Mouse (Mus musculus): ENCODE measurements at regions not wholly inside any gene's neighbourhood (a gene's known extent, or its start where the extent isn't known, plus 50 kb on each side); places are given as distances from the start of the nearest gene placed in this dataset.
A peak's percentile ranks its signal among the peaks of the same experiment; 100 is the strongest.

- H3K9ac ChIP-seq (ENCODE audit: low read depth, low read length), result no peak overlapping the region
- WGBS, result under 1% methylated on average over 12 of the region's 12 CpGs
- peak; percentile 80 for ATAC-seq (ENCODE audit: low read depth)
Observed at GRCm38 (mm10) chr16:29734738-29735250, 155.7 kb downstream of the Opa1 start.

GRCm38 (mm10) chr16:29735371-29736008 lies 156.4 kb downstream of the Opa1 start:
- Histone ChIP-seq H3K27me3 (replicated peaks; ENCODE audit: control insufficient read depth, insufficient read depth, low read length) (0 out of 2 replicates have a peak, but pooled peaks cover 10% of the 10 kb centered on the region), H3K9me3 (ENCODE audit: control insufficient read depth, low read length) (no peaks in the 10 kb centered on the region), H3K4me1 (ENCODE audit: control insufficient read depth, insufficient read depth, low read length) (peaks cover 25% of the 10 kb centered on the region), H3K9ac (ENCODE audit: low read depth, low read length) (no peak overlapping the region), H3K4me3 (ENCODE audit: low read depth, low read length) (no peak overlapping the region), H3K4me2 (ENCODE audit: low read depth, low read length) (peak overlapping the region; percentile 44), H3K36me3 (ENCODE audit: control insufficient read depth, insufficient read depth, low read length) (no peaks in the 10 kb centered on the region), H3K27ac (replicated peaks; ENCODE audit: low read depth, low read length) (peak overlapping the region; percentile 65)
- WGBS, result 4% methylated on average over 12 of the region's 12 CpGs
- ATAC-seq (ENCODE audit: low read depth) (peak; percentile 32; the same call in 1 of the 2 replicates), DNase-seq (ENCODE audit: low spot score) (peak; percentile 56)

More at GRCm38 (mm10) chr16:29734738-29735250, 155.7 kb downstream of the Opa1 start:
- peaks cover 32% of the 10 kb centered on the region for H3K4me1 ChIP-seq (ENCODE audit: control insufficient read depth, insufficient read depth, low read length)
- peak overlapping the region; percentile 44 for H3K4me2 ChIP-seq (ENCODE audit: low read depth, low read length)
- DNase-seq (ENCODE audit: low spot score), result peak; percentile 95
- H3K9me3 ChIP-seq (ENCODE audit: control insufficient read depth, low read length), result no peaks in the 10 kb centered on the region
- H3K36me3 ChIP-seq (ENCODE audit: control insufficient read depth, insufficient read depth, low read length), result no peaks in the 10 kb centered on the region
- no peak overlapping the region for H3K4me3 ChIP-seq (ENCODE audit: low read depth, low read length)
- peak overlapping the region; percentile 65 for H3K27ac ChIP-seq (replicated peaks; ENCODE audit: low read depth, low read length)
- 0 out of 2 replicates have a peak, but pooled peaks cover 10% of the 10 kb centered on the region for H3K27me3 ChIP-seq (replicated peaks; ENCODE audit: control insufficient read depth, insufficient read depth, low read length)

- Histone ChIP-seq H3K4me3 (ENCODE audit: low read depth, low read length) (no peak overlapping the region), H3K4me2 (ENCODE audit: low read depth, low read length) (no peak overlapping the region), H3K9me3 (ENCODE audit: control insufficient read depth, low read length) (no peaks in the 10 kb centered on the region), H3K27ac (replicated peaks; ENCODE audit: low read depth, low read length) (0 out of 2 replicates have a peak overlapping the region, but pooled peaks have one; percentile 36), H3K4me1 (ENCODE audit: control insufficient read depth, insufficient read depth, low read length) (peaks cover 25% of the 10 kb centered on the region), H3K9ac (ENCODE audit: low read depth, low read length) (no peak overlapping the region), H3K27me3 (replicated peaks; ENCODE audit: control insufficient read depth, insufficient read depth, low read length) (0 out of 2 replicates have a peak, but pooled peaks cover 5% of the 10 kb centered on the region), H3K36me3 (ENCODE audit: control insufficient read depth, insufficient read depth, low read length) (no peaks in the 10 kb centered on the region)
- ATAC-seq (ENCODE audit: low read depth) (no peak), DNase-seq (ENCODE audit: low spot score) (no peak)
- WGBS, result 43% methylated on average over 9 of the region's 9 CpGs
Observed at GRCm38 (mm10) chr16:29736211-29736610, 157.1 kb downstream of the Opa1 start.

- WGBS, result 90% methylated on average over 9 of the region's 9 CpGs
Observed at GRCm38 (mm10) chr16:29738075-29738474, 158.9 kb downstream of the Opa1 start.

GRCm38 (mm10) chr16:29742497-29743230 lies 163.5 kb downstream of the Opa1 start:
- no peaks in the 10 kb centered on the region for H3K27me3 ChIP-seq (replicated peaks; ENCODE audit: control insufficient read depth, insufficient read depth, low read length)
- WGBS, result 33% methylated on average over 14 of the region's 14 CpGs
- no peak overlapping the region for H3K4me2 ChIP-seq (ENCODE audit: low read depth, low read length)
- DNase-seq (ENCODE audit: low spot score) (no peak), ATAC-seq (ENCODE audit: low read depth) (no peak)
- H3K4me3 ChIP-seq (ENCODE audit: low read depth, low read length), result no peak overlapping the region
- H3K9ac ChIP-seq (ENCODE audit: low read depth, low read length), result no peak overlapping the region
- H3K9me3 ChIP-seq (ENCODE audit: control insufficient read depth, low read length), result 0 out of 2 replicates have a peak, but pooled peaks cover 6% of the 10 kb centered on the region
- H3K36me3 ChIP-seq (ENCODE audit: control insufficient read depth, insufficient read depth, low read length), result no peaks in the 10 kb centered on the region
- no peaks in the 10 kb centered on the region for H3K4me1 ChIP-seq (ENCODE audit: control insufficient read depth, insufficient read depth, low read length)
- no peak overlapping the region for H3K27ac ChIP-seq (replicated peaks; ENCODE audit: low read depth, low read length)

More at GRCm38 (mm10) chr16:29738075-29738474, 158.9 kb downstream of the Opa1 start:
- no peak overlapping the region for H3K9ac ChIP-seq (ENCODE audit: low read depth, low read length)
- H3K9me3 ChIP-seq (ENCODE audit: control insufficient read depth, low read length), result no peaks in the 10 kb centered on the region
- DNase-seq (ENCODE audit: low spot score), result no peak
- H3K4me1 ChIP-seq (ENCODE audit: control insufficient read depth, insufficient read depth, low read length), result peaks cover 25% of the 10 kb centered on the region
- no peaks in the 10 kb centered on the region for H3K27me3 ChIP-seq (replicated peaks; ENCODE audit: control insufficient read depth, insufficient read depth, low read length)
- ATAC-seq (ENCODE audit: low read depth), result no peak
- H3K4me3 ChIP-seq (ENCODE audit: low read depth, low read length), result no peak overlapping the region
- no peak overlapping the region for H3K27ac ChIP-seq (replicated peaks; ENCODE audit: low read depth, low read length)
- no peaks in the 10 kb centered on the region for H3K36me3 ChIP-seq (ENCODE audit: control insufficient read depth, insufficient read depth, low read length)
- no peak overlapping the region for H3K4me2 ChIP-seq (ENCODE audit: low read depth, low read length)

- WGBS, result 87% methylated on average over 5 of the region's 5 CpGs
- Histone ChIP-seq H3K4me3 (ENCODE audit: low read depth, low read length) (no peak overlapping the region), H3K27ac (replicated peaks; ENCODE audit: low read depth, low read length) (no peak overlapping the region), H3K36me3 (ENCODE audit: control insufficient read depth, insufficient read depth, low read length) (no peaks in the 10 kb centered on the region), H3K27me3 (replicated peaks; ENCODE audit: control insufficient read depth, insufficient read depth, low read length) (no peaks in the 10 kb centered on the region), H3K4me2 (ENCODE audit: low read depth, low read length) (no peak overlapping the region), H3K4me1 (ENCODE audit: control insufficient read depth, insufficient read depth, low read length) (no peaks in the 10 kb centered on the region), H3K9me3 (ENCODE audit: control insufficient read depth, low read length) (0 out of 2 replicates have a peak, but pooled peaks cover 6% of the 10 kb centered on the region), H3K9ac (ENCODE audit: low read depth, low read length) (no peak overlapping the region)
- ATAC-seq (ENCODE audit: low read depth) (no peak), DNase-seq (ENCODE audit: low spot score) (no peak)
Observed at GRCm38 (mm10) chr16:29745486-29745885, 166.4 kb downstream of the Opa1 start.

GRCm38 (mm10) chr16:29746245-29746644 lies 167.1 kb downstream of the Opa1 start:
- no peak overlapping the region for H3K4me3 ChIP-seq (ENCODE audit: low read depth, low read length)
- H3K9me3 ChIP-seq (ENCODE audit: control insufficient read depth, low read length), result 0 out of 2 replicates have a peak, but pooled peaks cover 6% of the 10 kb centered on the region
- H3K4me1 ChIP-seq (ENCODE audit: control insufficient read depth, insufficient read depth, low read length), result no peaks in the 10 kb centered on the region
- H3K27ac ChIP-seq (replicated peaks; ENCODE audit: low read depth, low read length), result no peak overlapping the region
- H3K9ac ChIP-seq (ENCODE audit: low read depth, low read length), result no peak overlapping the region
- DNase-seq (ENCODE audit: low spot score), result no peak
- no peaks in the 10 kb centered on the region for H3K27me3 ChIP-seq (replicated peaks; ENCODE audit: control insufficient read depth, insufficient read depth, low read length)
- WGBS, result 72% methylated on average over 4 of the region's 4 CpGs
- no peak for ATAC-seq (ENCODE audit: low read depth)
- no peaks in the 10 kb centered on the region for H3K36me3 ChIP-seq (ENCODE audit: control insufficient read depth, insufficient read depth, low read length)
- H3K4me2 ChIP-seq (ENCODE audit: low read depth, low read length), result no peak overlapping the region

- Histone ChIP-seq H3K4me1 (ENCODE audit: control insufficient read depth, insufficient read depth, low read length) (no peaks in the 10 kb centered on the region), H3K27ac (replicated peaks; ENCODE audit: low read depth, low read length) (no peak overlapping the region), H3K36me3 (ENCODE audit: control insufficient read depth, insufficient read depth, low read length) (no peaks in the 10 kb centered on the region), H3K4me2 (ENCODE audit: low read depth, low read length) (no peak overlapping the region), H3K9ac (ENCODE audit: low read depth, low read length) (no peak overlapping the region), H3K27me3 (replicated peaks; ENCODE audit: control insufficient read depth, insufficient read depth, low read length) (no peaks in the 10 kb centered on the region), H3K4me3 (ENCODE audit: low read depth, low read length) (no peak overlapping the region), H3K9me3 (ENCODE audit: control insufficient read depth, low read length) (0 out of 2 replicates have a peak, but pooled peaks cover 5% of the 10 kb centered on the region)
- WGBS, result 58% methylated on average over 5 of the region's 5 CpGs
- DNase-seq (ENCODE audit: low spot score), result no peak
- peak; percentile 26; the same call in 1 of the 2 replicates for ATAC-seq (ENCODE audit: low read depth)
Observed at GRCm38 (mm10) chr16:29749167-29749566, 170.0 kb downstream of the Opa1 start.

All from embryonic facial prominence, embryonic 14.5 days (tissue).